ENCODE assay signal across 49 mouse cellular contexts in the genomic region with DNA sequence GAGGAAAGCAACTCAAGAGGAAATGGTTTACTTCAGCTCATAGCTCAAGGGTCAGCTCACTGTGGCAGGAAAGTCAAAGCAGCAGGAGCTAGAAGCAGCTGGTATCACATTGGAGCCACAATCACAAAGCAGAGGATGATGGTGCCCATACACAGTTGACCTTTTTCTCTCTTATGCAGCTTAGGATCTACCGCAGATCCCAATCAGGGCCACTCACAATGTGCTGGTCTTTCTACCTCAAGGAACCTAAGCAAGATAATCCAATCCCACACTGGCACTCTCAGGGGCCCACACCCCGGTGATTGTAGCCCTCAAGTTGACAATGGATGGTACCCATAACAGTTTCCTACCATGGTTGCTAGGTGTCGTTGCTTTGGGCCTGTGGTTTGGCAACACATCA. TPM values are rescaled to one million over a fixed set of nuclear protein-coding genes. Genes with fewer than 3 reads are reported as not detected.
"Had no signal": no experiment of that assay in that cellular context is flagged by ENCODE, and none has a peak within 500 bp of the region (broad histone marks: within the 10 kb centered on the region; RNA-seq: fewer than 3 reads in every experiment).

No protein-coding gene starts in this region.

- H3K9ac ChIP-seq: heart, embryonic 12.5 days; heart, embryonic 13.5 days; heart, embryonic 15.5 days; hindbrain, embryonic 12.5 days; hindbrain, embryonic 13.5 days; hindbrain, embryonic 14.5 days; hindbrain, embryonic 15.5 days; intestine, embryonic 15.5 days; kidney, embryonic 15.5 days had no signal

- H3K36me3 ChIP-seq: heart, embryonic 10.5 days; heart, embryonic 12.5 days; heart, embryonic 13.5 days; heart, embryonic 15.5 days; hindbrain, embryonic 10.5 days; hindbrain, embryonic 12.5 days; hindbrain, embryonic 13.5 days; hindbrain, embryonic 15.5 days; intestine, embryonic 15.5 days; kidney, embryonic 15.5 days had no signal

- H3K4me1 ChIP-seq: heart, embryonic 10.5 days; heart, embryonic 12.5 days; heart, embryonic 13.5 days; heart, embryonic 15.5 days; hindbrain, embryonic 12.5 days; intestine, embryonic 15.5 days had no signal

- H3K27me3 ChIP-seq: heart, embryonic 12.5 days; heart, embryonic 13.5 days; heart, embryonic 15.5 days; hindbrain, embryonic 12.5 days; hindbrain, embryonic 13.5 days; hindbrain, embryonic 15.5 days; intestine, embryonic 15.5 days; kidney, embryonic 15.5 days had no signal

- H3K9me3 ChIP-seq: heart, embryonic 10.5 days; heart, embryonic 12.5 days; heart, embryonic 13.5 days; heart, embryonic 15.5 days; hindbrain, embryonic 10.5 days; hindbrain, embryonic 12.5 days; hindbrain, embryonic 13.5 days; hindbrain, embryonic 15.5 days; intestine, embryonic 15.5 days; kidney, embryonic 15.5 days had no signal

- H3K27ac ChIP-seq: heart, embryonic 10.5 days; heart, embryonic 13.5 days; heart, embryonic 15.5 days; hindbrain, embryonic 10.5 days; hindbrain, embryonic 12.5 days; hindbrain, embryonic 13.5 days; hindbrain, embryonic 14.5 days; hindbrain, embryonic 15.5 days; hindbrain, postnatal 0 days; intestine, embryonic 15.5 days; kidney, embryonic 15.5 days; kidney, postnatal 0 days; layer of hippocampus, adult 2 months; left cerebral cortex, adult 2 months had no signal

- H3K4me2 ChIP-seq: heart, embryonic 11.5 days; heart, embryonic 12.5 days; heart, embryonic 13.5 days; heart, embryonic 15.5 days; hindbrain, embryonic 12.5 days; hindbrain, embryonic 13.5 days; hindbrain, embryonic 14.5 days; hindbrain, embryonic 15.5 days; intestine, embryonic 15.5 days; kidney, embryonic 15.5 days had no signal

- ATAC-seq: hindbrain, embryonic 16.5 days; hindbrain, postnatal 0 days; inflammation-experienced regulatory T-cells, adult 6 months; intestine, embryonic 15.5 days; intestine, postnatal 0 days had no signal

- DNase-seq: heart, postnatal 10 days; heart, postnatal 36 days; heart, postnatal 4 days; kidney, adult 11 months; kidney, adult 18-20 months; kidney, adult 2 months; kidney, adult 8-10 months; kidney, postnatal 10 days; kidney, postnatal 14 days; kidney, postnatal 25 days; kidney, postnatal 36 days; kidney, postnatal 4 days; layer of hippocampus, adult 9-11 months; layer of hippocampus, postnatal 36 days had no signal

- H3K4me3 ChIP-seq: heart, embryonic 10.5 days; heart, embryonic 12.5 days; heart, embryonic 13.5 days; heart, embryonic 15.5 days; hindbrain, embryonic 10.5 days; hindbrain, embryonic 12.5 days; hindbrain, embryonic 13.5 days; hindbrain, embryonic 15.5 days; intestine, embryonic 15.5 days; kidney, embryonic 15.5 days; layer of hippocampus, adult 2 months; left cerebral cortex, adult 2 months had no signal

RNA-seq across cellular contexts. Expression of a gene that starts 55.6 kb away (rescaled TPM):
- total RNA-seq: heart, postnatal 10 days; heart, postnatal 25 days; heart, postnatal 36 days; heart, postnatal 4 days; hematopoietic stem cell, adult 5-6 weeks; hindbrain, postnatal 0 days; layer of hippocampus, adult 18-20 months; layer of hippocampus, adult 2 months; layer of hippocampus, adult 8-10 months; layer of hippocampus, postnatal 10 days; layer of hippocampus, postnatal 14 days; layer of hippocampus, postnatal 25 days; layer of hippocampus, postnatal 36 days; left cerebral cortex, adult 18-20 months; left cerebral cortex, adult 2 months had no signal
- polyA plus RNA-seq: heart, embryonic 10.5 days; heart, embryonic 11.5 days; heart, embryonic 12.5 days; heart, embryonic 13.5 days; heart, embryonic 14.5 days; heart, embryonic 15.5 days; heart, embryonic 16.5 days; heart, postnatal 0 days; hindbrain, embryonic 10.5 days; hindbrain, embryonic 11.5 days; hindbrain, embryonic 12.5 days; hindbrain, embryonic 13.5 days; hindbrain, embryonic 14.5 days; hindbrain, embryonic 15.5 days; hindbrain, embryonic 16.5 days; hindbrain, postnatal 0 days; inflammation-experienced regulatory T-cells, adult 6 months; intestine, embryonic 14.5 days; intestine, embryonic 15.5 days; intestine, postnatal 0 days; kidney, adult 2 months; kidney, embryonic 14.5 days; kidney, embryonic 15.5 days; kidney, embryonic 16.5 days; kidney, postnatal 0 days; large intestine, adult 2 months had no signal
